Mouse (Mus musculus) C2C12 (cell line): Measurements from ENCODE around the gene Ppp3cb. TPM values are rescaled to one million over a fixed set of nuclear protein-coding genes. Genes with fewer than 3 reads are reported as not detected.
"Not testable (repeated sequence)": the region's sequence is repeated elsewhere in the genome, so short reads cannot be mapped to it uniquely, and the experiment has no call there.

Source experiments
- H3K27me3 ChIP-seq: one replicate; pipeline ENCODE4 v1.6.1; 2011; ENCODE audit not compliant: control insufficient read depth, insufficient read depth, insufficient read length
- H3K36me3 ChIP-seq: one replicate; pipeline ENCODE4 v1.6.1; 2011; ENCODE audit not compliant: control insufficient read depth, insufficient read depth
- H3K4me3 ChIP-seq: one replicate; pipeline ENCODE4 v1.5.1; 2011; ENCODE audit warnings: mild to moderate bottlenecking, control low read depth; ENCODE audit not compliant: poor library complexity, insufficient read depth, severe bottlenecking
- H3K79me2 ChIP-seq: one replicate; pipeline ENCODE4 v1.6.1; 2011; ENCODE audit not compliant: control insufficient read depth, insufficient read depth
- H3K79me3 ChIP-seq: one replicate; pipeline ENCODE4 v1.6.1; 2011; ENCODE audit warnings: low read depth, control low read depth
- H3ac ChIP-seq: one replicate; pipeline ENCODE3; 2011; ENCODE audit warnings: low read depth; ENCODE audit not compliant: control insufficient read depth, insufficient read length
- CEBPB ChIP-seq: IDR thresholded peaks from one replicate; pipeline ENCODE4 v1.6.1; 2011; ENCODE audit warnings: low read depth, mild to moderate bottlenecking, control low read depth, moderate library complexity
- CTCF ChIP-seq: IDR thresholded peaks from one replicate; pipeline ENCODE4 v1.5.1; 2011; ENCODE audit not compliant: control insufficient read depth, insufficient read depth, insufficient read length
- FOSL1 ChIP-seq: IDR thresholded peaks from one replicate; pipeline ENCODE4 v1.8.0; 2011; ENCODE audit warnings: mild to moderate bottlenecking, low read length; ENCODE audit not compliant: poor library complexity, insufficient read depth, severe bottlenecking
- MAX ChIP-seq: IDR thresholded peaks from one replicate; pipeline ENCODE4 v1.6.1; 2011; ENCODE audit warnings: mild to moderate bottlenecking, control low read depth
- MYOD1 ChIP-seq: IDR thresholded peaks from one replicate; pipeline ENCODE4 v1.6.1; 2011; ENCODE audit warnings: low read depth; ENCODE audit not compliant: control insufficient read depth, insufficient read length
- MYOG ChIP-seq: IDR thresholded peaks from one replicate; pipeline ENCODE4 v1.6.1; 2011; ENCODE audit not compliant: control insufficient read depth, insufficient read length; ENCODE audit errors: extremely low read depth
- USF1 ChIP-seq: IDR thresholded peaks from one replicate; pipeline ENCODE4 v1.6.1; 2011; ENCODE audit warnings: low read depth, mild to moderate bottlenecking, control low read depth, moderate library complexity
- long read RNA-seq, 2 experiments: library from polyadenylated mRNA; unstranded; transcript quantifications; one replicate each; pipeline ENCODE4 v2.0.0; 2019 to 2020
- polyA plus RNA-seq: library from polyadenylated mRNA; unstranded; fragments of >200 nt; fragmentation: generic; extraction: Trizol; gene quantifications from one replicate; pipeline ENCODE4 v1.2.1, GENCODE M21; 2012; ENCODE audit warnings: missing spikeins

The Ppp3cb gene
- polyA plus RNA-seq, result 29.9 TPM
- long read RNA-seq, experiment 1, partial matches to known transcripts, result 3 of 8 reads
- long read RNA-seq, experiment 1, other reads (novel, unspliced or antisense), result 5 of 8 reads
- long read RNA-seq, experiment 2, partial matches to known transcripts, result 2 of 11 reads
- long read RNA-seq, experiment 2, other reads (novel, unspliced or antisense), result 8 of 11 reads

- Histone ChIP-seq H3K79me2 (peaks cover 45% of the 10 kb centered on the region), H3ac (peak within 1 kb of the TSS; percentile 70), H3K36me3 (no peaks in the 10 kb centered on the region)
These were observed at the start of gene Ppp3cb for GRCm38 (mm10) chr14:20546415-20546814. Gene Ppp3cb, minus strand, starts transcription at chr14:20546573.

GRCm38 (mm10) chr14:20595781-20596180 lies 49.4 kb upstream of the Ppp3cb start:
- no peak overlapping the region for H3K4me3 ChIP-seq
- H3K79me2 ChIP-seq, result no peaks in the 10 kb centered on the region
- H3K36me3 ChIP-seq, result no peaks in the 10 kb centered on the region
- no peaks in the 10 kb centered on the region for H3K27me3 ChIP-seq
- TF ChIP-seq MYOG (no peak), FOSL1 (no peak), CEBPB (no peak), MYOD1 (no peak), MAX (no peak), CTCF (no peak), USF1 (no peak)
- H3K79me3 ChIP-seq, result no peaks in the 10 kb centered on the region
- H3ac ChIP-seq, result no peak overlapping the region

More at GRCm38 (mm10) chr14:20546415-20546814, at the start of gene Ppp3cb:
- TF ChIP-seq FOSL1 (no peak), MYOG (no peak), CEBPB (no peak), CTCF (no peak), MAX (no peak), USF1 (no peak), MYOD1 (no peak)
- peaks cover 38% of the 10 kb centered on the region for H3K79me3 ChIP-seq
- peak within 1 kb of the TSS; percentile 72 for H3K4me3 ChIP-seq
- H3K27me3 ChIP-seq, result no peaks in the 10 kb centered on the region

GRCm38 (mm10) chr14:20587458-20587857 lies 41.1 kb upstream of the Ppp3cb start:
- Histone ChIP-seq H3K27me3 (no peaks in the 10 kb centered on the region), H3ac (no peak overlapping the region), H3K4me3 (no peak overlapping the region), H3K79me3 (no peaks in the 10 kb centered on the region), H3K36me3 (no peaks in the 10 kb centered on the region), H3K79me2 (no peaks in the 10 kb centered on the region)
- TF ChIP-seq MYOD1, result no peak

GRCm38 (mm10) chr14:20578822-20579407 lies 32.5 kb upstream of the Ppp3cb start:
- H3K36me3 ChIP-seq, result peaks cover 6% of the 10 kb centered on the region
- no peak overlapping the region for H3K4me3 ChIP-seq
- no peak overlapping the region for H3ac ChIP-seq
- no peaks in the 10 kb centered on the region for H3K79me3 ChIP-seq
- TF ChIP-seq FOSL1 (no peak), CTCF (peak; percentile 17), USF1 (no peak)
- H3K27me3 ChIP-seq, result no peaks in the 10 kb centered on the region
- no peaks in the 10 kb centered on the region for H3K79me2 ChIP-seq

- Histone ChIP-seq H3ac (no peak overlapping the region), H3K79me3 (no peaks in the 10 kb centered on the region), H3K36me3 (peaks cover 6% of the 10 kb centered on the region), H3K27me3 (no peaks in the 10 kb centered on the region), H3K79me2 (no peaks in the 10 kb centered on the region), H3K4me3 (no peak overlapping the region)
- peak; percentile 10 for TF ChIP-seq CTCF
- TF ChIP-seq MYOG, result no peak
These were observed 29.8 kb upstream of the Ppp3cb start for GRCm38 (mm10) chr14:20576179-20576578.

- H3K27me3 ChIP-seq, H3K79me3 ChIP-seq, H3ac ChIP-seq, H3K79me2 ChIP-seq, H3K4me3 ChIP-seq: not testable (repeated sequence)
- H3K36me3 ChIP-seq, result peaks cover 22% of the 10 kb centered on the region
These were observed 26.8 kb upstream of the Ppp3cb start for GRCm38 (mm10) chr14:20573196-20573595.
